In genomic region chr10:80160455-80161371, GRCm38 (mm10) we compare ENCODE assay signal across 7 mouse cellular contexts. TPM values are rescaled to one million over a fixed set of nuclear protein-coding genes. Genes with fewer than 3 reads are reported as not detected.
A peak's percentile ranks its signal among the peaks of the same experiment; 100 is the strongest.
DNase-seq lines count a peak whose midpoint lies in the region; ATAC-seq and TF ChIP-seq lines count a peak whose summit lies in the region.

No protein-coding gene starts in this region.

- H3K4me2 ChIP-seq in forebrain, embryonic 15.5 days (replicated peaks), result peak overlapping the region; percentile 70
- H3K4me2 ChIP-seq in hindbrain, embryonic 12.5 days (replicated peaks), result peak overlapping the region; percentile 63
- peak overlapping the region; percentile 88 for H3K4me2 ChIP-seq in myocyte (ENCODE audit: low read depth)

- no peaks in the 10 kb centered on the region for H3K79me2 ChIP-seq in myocyte (ENCODE audit: control insufficient read depth, insufficient read depth)

- ATAC-seq in forebrain, embryonic 15.5 days (replicated peaks), result no peak
- ATAC-seq in hindbrain, embryonic 12.5 days (ENCODE audit: low FRiP score), result no peak

- no peak overlapping the region for H3ac ChIP-seq in myocyte (ENCODE audit: control insufficient read depth, insufficient read length)

- peak overlapping the region; percentile 91 for H3K27ac ChIP-seq in forebrain, embryonic 15.5 days (replicated peaks)
- H3K27ac ChIP-seq in hindbrain, embryonic 12.5 days, result peak overlapping the region; percentile 91

- peak; percentile 65 for TF ChIP-seq POLR2A in myocyte (IDR thresholded peaks at IDR 0.05; ENCODE audit: insufficient read length, low read depth)

- H3K9me3 ChIP-seq in forebrain, embryonic 15.5 days, result no peaks in the 10 kb centered on the region
- no peaks in the 10 kb centered on the region for H3K9me3 ChIP-seq in hindbrain, embryonic 12.5 days (replicated peaks)

- H3K36me3 ChIP-seq in forebrain, embryonic 15.5 days, result peaks cover 19% of the 10 kb centered on the region
- H3K36me3 ChIP-seq in hindbrain, embryonic 12.5 days, result peaks cover 20% of the 10 kb centered on the region
- peaks cover 19% of the 10 kb centered on the region for H3K36me3 ChIP-seq in myocyte (ENCODE audit: control insufficient read depth, insufficient read depth)

- peak overlapping the region; percentile 47 for H3K4me3 ChIP-seq in forebrain, embryonic 15.5 days
- H3K4me3 ChIP-seq in hindbrain, embryonic 12.5 days, result peak overlapping the region; percentile 41
- H3K4me3 ChIP-seq in myocyte, result peak overlapping the region; percentile 20

- no peaks in the 10 kb centered on the region for H3K27me3 ChIP-seq in forebrain, embryonic 15.5 days
- no peaks in the 10 kb centered on the region for H3K27me3 ChIP-seq in hindbrain, embryonic 12.5 days
- H3K27me3 ChIP-seq in myocyte (ENCODE audit: control insufficient read depth, insufficient read depth, insufficient read length), result no peaks in the 10 kb centered on the region

- DNase-seq in Muller cell, postnatal 12 days (ENCODE audit: inconsistent ontology term), result peak; percentile 98
- DNase-seq in cerebellum, adult 11-12 months, result peak; percentile 87
- peak; percentile 90 for DNase-seq in liver
- DNase-seq in testis, postnatal 10 days (ENCODE audit: low spot score), result peak; percentile 94

- WGBS in forebrain, embryonic 15.5 days, result 3% methylated on average over 33 of the region's 33 CpGs
- 2% methylated on average over 33 of the region's 33 CpGs for WGBS in hindbrain, embryonic 12.5 days

- H3K4me1 ChIP-seq in forebrain, embryonic 15.5 days, result peaks cover 73% of the 10 kb centered on the region
- peaks cover 81% of the 10 kb centered on the region for H3K4me1 ChIP-seq in hindbrain, embryonic 12.5 days

- peak overlapping the region; percentile 34 for H3K9ac ChIP-seq in forebrain, embryonic 15.5 days (replicated peaks)
- peak overlapping the region; percentile 53 for H3K9ac ChIP-seq in hindbrain, embryonic 12.5 days

TF ChIP-seq in myocyte, 11 proteins besides CTCF, POLR2A, EP300 and RAD21:
- TF ChIP-seq TCF12 (IDR thresholded peaks at IDR 0.05; ENCODE audit: insufficient read depth, poor library complexity, severe bottlenecking) (peak; percentile 15), CEBPB (IDR thresholded peaks at IDR 0.05; ENCODE audit: insufficient read depth, poor library complexity, severe bottlenecking) (no peak), MYOG (IDR thresholded peaks at IDR 0.05; ENCODE audit: control insufficient read depth in 1 of 3, insufficient read depth in 1 of 3, insufficient read length in 2 of 3, low read depth in 2 of 3) (peak in 2 of 3 experiments; percentile 21 to 73), SRF (IDR thresholded peaks at IDR 0.05; ENCODE audit: control insufficient read depth, insufficient read length, low read depth) (peak; percentile 18), MYOD1 (IDR thresholded peaks at IDR 0.05; ENCODE audit: control insufficient read depth in 1 of 3, insufficient read length in 2 of 3, low read depth in 2 of 3) (peak in 2 of 3 experiments; percentile 27 to 62), MAX (IDR thresholded peaks at IDR 0.05; ENCODE audit: low read depth) (no peak), TCF3 (IDR thresholded peaks at IDR 0.05; ENCODE audit: insufficient read length, low read depth) (peak; percentile 31), POLR2AphosphoS2 (IDR thresholded peaks at IDR 0.05; ENCODE audit: insufficient read length, low read depth) (peak; percentile 76)
TF ChIP-seq in myocyte: peak in this region for 6.

RNA-seq across cellular contexts. Expression of gene Cirbp, which starts 5.1 kb away (rescaled TPM):
- 350 and 358 TPM in 2 replicates for polyA plus RNA-seq in forebrain, embryonic 15.5 days (2015; fragmentation: Nextera tagmentation; extraction: Ambion mirVana)
- 235 and 271 TPM in 2 replicates for polyA plus RNA-seq in hindbrain, embryonic 12.5 days (2016; fragmentation: Nextera tagmentation; extraction: Ambion mirVana)
- 54.2 TPM for polyA plus RNA-seq in myocyte (2012; fragmentation: generic; extraction: Trizol)

RNA-seq across cellular contexts. Expression of gene 1600002K03Rik, which starts 12.0 kb away (rescaled TPM):
- polyA plus RNA-seq in forebrain, embryonic 15.5 days (2015; fragmentation: Nextera tagmentation; extraction: Ambion mirVana), result 9.7 and 12.7 TPM in 2 replicates
- polyA plus RNA-seq in hindbrain, embryonic 12.5 days (2016; fragmentation: Nextera tagmentation; extraction: Ambion mirVana), result 12.0 and 13.3 TPM in 2 replicates
- 23.5 TPM for polyA plus RNA-seq in myocyte (2012; fragmentation: generic; extraction: Trizol)

RNA-seq across cellular contexts. Expression of gene Midn, which starts 12.6 kb away (rescaled TPM):
- 33.0 and 34.9 TPM in 2 replicates for polyA plus RNA-seq in forebrain, embryonic 15.5 days (2015; fragmentation: Nextera tagmentation; extraction: Ambion mirVana)
- polyA plus RNA-seq in hindbrain, embryonic 12.5 days (2016; fragmentation: Nextera tagmentation; extraction: Ambion mirVana), result 42.1 and 54.5 TPM in 2 replicates
- polyA plus RNA-seq in myocyte (2012; fragmentation: generic; extraction: Trizol), result 131 TPM

RNA-seq across cellular contexts. Expression of gene Efna2, which starts 18.6 kb away (rescaled TPM):
- polyA plus RNA-seq in forebrain, embryonic 15.5 days (2015; fragmentation: Nextera tagmentation; extraction: Ambion mirVana), result 35.8 and 36.5 TPM in 2 replicates
- 49.3 and 50.5 TPM in 2 replicates for polyA plus RNA-seq in hindbrain, embryonic 12.5 days (2016; fragmentation: Nextera tagmentation; extraction: Ambion mirVana)
- polyA plus RNA-seq in myocyte (2012; fragmentation: generic; extraction: Trizol), result 3.6 TPM

RNA-seq across cellular contexts. Expression of gene Cbarp, which starts 20.1 kb away (rescaled TPM):
- polyA plus RNA-seq in forebrain, embryonic 15.5 days (2015; fragmentation: Nextera tagmentation; extraction: Ambion mirVana), result 29.7 and 39.5 TPM in 2 replicates
- 18.4 and 22.3 TPM in 2 replicates for polyA plus RNA-seq in hindbrain, embryonic 12.5 days (2016; fragmentation: Nextera tagmentation; extraction: Ambion mirVana)
- polyA plus RNA-seq in myocyte (2012; fragmentation: generic; extraction: Trizol), result 10.0 TPM
